Mouse (Mus musculus): ENCODE measurements around the gene Pakap.

DNA sequence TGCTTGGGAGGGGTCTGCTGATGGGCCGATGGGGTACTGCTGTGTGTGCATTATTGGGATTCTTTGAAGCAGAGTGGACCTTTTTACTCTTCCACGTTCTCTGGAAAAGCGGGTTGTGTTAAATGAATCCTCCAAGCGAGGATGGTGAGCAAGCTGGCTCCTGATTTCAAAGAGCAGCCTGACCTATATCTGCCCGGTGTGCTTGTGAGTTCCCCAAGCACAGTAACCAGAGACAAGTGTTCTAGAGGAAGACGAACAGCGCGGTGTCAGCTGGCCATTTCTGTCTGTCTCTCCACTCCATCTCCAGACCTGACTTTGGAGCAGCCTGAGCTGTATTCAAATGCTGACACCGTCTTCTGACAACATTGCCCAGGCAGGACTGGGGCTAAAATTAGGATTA is 71.0 kb downstream of the Pakap start:
- TF ChIP-seq GATA1 (IDR thresholded peaks at IDR 0.05; ENCODE audit: borderline replicate concordance, low read length): no peak
- no peak for TF ChIP-seq FLI1 (IDR thresholded peaks at IDR 0.05; ENCODE audit: low read length)

Measured in megakaryocyte, embryonic 14.5 days (primary cell).